Mouse (Mus musculus) forelimb bud, embryonic 11.5 days (tissue): Measurements from ENCODE around the gene Ggt5.

ENCODE experiments used
- DNase-seq: peaks from one replicate; pipeline ENCODE4 v3.0.0-alpha.2; 2012; ENCODE audit warnings: low read depth, low spot score

Ggt5 gene

GRCm38 (mm10) chr10:75568441-75568840 lies 20.7 kb upstream of the Ggt5 start:
- DNase-seq = no peak

DNA sequence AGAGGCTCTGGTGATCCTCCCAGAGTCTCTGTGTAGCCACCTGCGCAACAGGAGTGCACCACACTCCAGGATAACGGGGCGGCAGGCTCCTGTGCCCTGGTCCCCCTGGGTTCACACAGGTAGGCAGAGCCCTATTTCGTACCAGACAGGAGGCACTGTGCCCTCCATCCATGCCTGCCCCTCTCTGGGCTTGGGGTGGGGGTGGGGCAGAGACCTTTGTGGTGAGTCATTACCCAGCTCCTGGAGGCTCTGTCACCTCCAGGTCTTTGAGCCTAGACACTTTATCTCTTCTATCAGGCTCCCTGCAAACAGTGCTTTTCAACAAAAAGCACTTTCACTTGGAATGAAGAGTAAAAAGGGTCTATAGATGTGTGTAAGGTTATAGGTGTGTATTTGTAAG lies 20.3 kb upstream of the Ggt5 start:
- DNase-seq = no peak

GRCm38 (mm10) chr10:75570981-75571657 lies 18.0 kb upstream of the Ggt5 start:
- no peak for DNase-seq

DNA sequence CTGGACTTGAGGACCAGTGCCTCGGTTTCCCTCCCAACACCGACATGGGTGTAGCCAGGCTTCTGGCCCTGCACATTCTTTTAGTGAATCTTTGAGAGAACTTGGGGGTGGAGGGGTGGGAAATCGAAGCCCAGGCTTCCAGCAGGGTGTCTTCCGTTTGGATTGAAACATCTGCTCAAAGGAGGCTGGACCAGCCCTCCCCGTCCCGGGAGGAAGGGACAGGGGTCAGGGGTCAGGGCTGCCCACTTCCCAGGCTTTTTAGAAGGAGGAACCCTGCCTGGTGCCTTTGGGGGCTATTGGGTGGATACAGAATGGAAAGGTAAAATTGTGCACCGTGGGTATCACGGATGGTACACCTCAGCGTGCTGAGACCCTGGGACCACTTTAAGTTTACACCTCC lies 17.2 kb upstream of the Ggt5 start:
- DNase-seq = no peak

GRCm38 (mm10) chr10:75573181-75573580 lies 16.0 kb upstream of the Ggt5 start:
- DNase-seq = no peak

- no peak for DNase-seq
These were observed 15.2 kb upstream of the Ggt5 start for GRCm38 (mm10) chr10:75573965-75574364.

- no peak for DNase-seq
These were observed 10.0 kb upstream of the Ggt5 start for GRCm38 (mm10) chr10:75579129-75579528.

GRCm38 (mm10) chr10:75585876-75586552 lies 3.1 kb upstream of the Ggt5 start:
- DNase-seq = peak; percentile 88

DNA sequence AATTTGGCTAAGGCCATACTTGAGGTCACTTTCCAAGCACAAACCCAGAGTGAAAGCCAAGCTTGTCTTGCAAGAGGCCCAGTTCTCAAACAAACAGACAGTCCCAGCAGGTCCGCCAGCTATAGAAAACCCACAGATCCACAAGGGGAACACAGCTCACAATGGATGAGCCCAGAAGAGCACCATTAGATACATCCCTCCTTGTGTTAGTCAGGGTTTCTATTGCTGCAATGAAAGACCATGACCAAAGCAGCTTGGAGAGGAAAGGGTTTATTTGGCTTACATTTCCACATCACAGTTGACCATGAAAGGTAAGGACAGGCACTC lies 2.6 kb upstream of the Ggt5 start:
- DNase-seq = no peak

GRCm38 (mm10) chr10:75587781-75588180 lies 1.4 kb upstream of the Ggt5 start:
- no peak for DNase-seq

DNA sequence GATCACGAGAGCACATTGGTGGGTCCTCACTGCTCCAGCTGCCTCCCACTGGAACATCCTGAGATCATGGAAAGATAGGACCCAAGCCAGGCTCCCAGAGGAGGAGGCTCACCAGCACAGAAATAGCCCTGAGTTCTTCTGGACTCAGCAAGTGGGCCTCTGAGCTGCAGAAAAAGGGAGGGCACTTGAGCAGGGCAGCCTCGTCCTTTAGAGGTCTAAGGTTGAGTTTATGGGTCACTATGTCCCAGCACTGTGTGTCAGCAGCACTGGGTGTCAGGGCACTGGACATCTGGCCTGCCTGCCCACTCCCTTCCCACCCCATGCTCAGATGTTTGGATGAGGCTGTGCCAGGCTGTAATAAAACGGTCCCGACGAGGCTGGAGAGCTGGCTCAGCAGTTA lies 804 bp upstream of the Ggt5 start:
- no peak for DNase-seq

DNA sequence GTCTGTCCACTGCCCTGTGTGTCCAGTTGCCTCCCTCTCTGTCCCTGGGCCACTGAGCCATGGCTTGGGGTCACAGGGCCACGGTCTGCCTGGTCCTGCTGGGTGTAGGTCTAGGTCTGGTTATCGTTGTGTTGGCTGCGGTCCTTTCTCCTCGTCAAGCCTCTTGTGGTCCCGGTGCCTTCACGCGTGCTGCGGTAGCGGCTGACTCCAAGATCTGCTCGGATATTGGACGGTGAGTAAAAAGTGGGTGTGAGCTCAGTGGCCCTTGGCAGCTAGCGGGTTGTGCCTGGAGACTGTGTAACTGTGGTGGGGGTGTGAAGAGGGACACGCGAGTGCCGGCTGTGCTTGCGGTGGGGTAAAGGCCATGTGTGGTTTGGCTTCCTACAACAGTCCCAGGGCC lies 511 bp downstream of the Ggt5 start:
- no peak for DNase-seq

DNA sequence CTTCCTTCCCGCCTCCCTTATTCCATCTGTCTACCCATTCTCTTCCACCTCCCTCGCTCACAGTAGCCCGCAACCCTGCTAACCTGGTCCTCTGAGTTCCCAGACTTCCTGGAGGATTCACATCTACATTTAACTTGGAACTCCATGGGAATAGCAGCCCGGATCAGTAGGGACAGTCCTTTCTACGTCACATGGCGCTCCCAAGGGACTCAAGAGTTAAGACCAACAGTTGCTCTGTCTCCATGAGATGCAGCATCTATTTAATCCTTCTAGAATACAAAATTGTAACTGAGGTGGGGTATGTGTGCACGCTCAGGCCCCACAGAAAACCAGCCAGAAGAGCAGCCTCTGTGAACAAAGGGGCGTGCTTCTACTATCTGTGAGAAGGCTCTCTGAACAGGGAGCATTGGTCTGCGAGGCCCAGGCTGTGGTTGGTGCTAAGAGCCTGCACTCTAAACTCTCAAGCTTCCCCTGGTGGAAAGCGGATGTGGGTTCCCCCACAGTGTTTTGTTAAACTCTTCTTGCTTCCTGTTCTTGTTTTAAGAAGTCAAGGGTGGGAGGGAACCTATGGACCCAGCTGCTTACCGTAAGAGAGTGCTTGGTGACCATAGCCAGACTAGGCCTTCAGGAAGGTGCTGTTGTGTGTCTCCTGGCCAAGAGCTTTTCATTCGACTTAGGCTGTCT lies 2.2 kb downstream of the Ggt5 start:
- no peak for DNase-seq

DNA sequence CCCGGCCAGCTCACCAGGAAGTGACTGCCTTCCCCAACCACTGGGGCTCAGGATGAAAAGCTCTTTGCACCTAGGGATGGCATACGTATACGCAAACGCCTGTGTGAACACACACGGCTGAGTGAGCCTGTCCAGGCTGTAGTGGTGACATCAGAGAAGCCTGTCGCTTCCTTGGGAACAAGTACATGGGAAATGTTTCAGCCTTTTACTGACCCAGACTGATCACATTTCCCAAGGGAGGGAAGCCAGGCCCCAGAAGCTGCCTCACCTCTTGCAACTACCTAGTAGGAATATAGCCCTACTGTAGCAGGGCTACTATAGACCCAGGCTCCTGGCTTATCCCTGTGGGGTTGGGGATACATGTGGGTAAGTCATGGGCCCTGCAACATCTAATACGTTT lies 3.4 kb downstream of the Ggt5 start:
- no peak for DNase-seq

DNA sequence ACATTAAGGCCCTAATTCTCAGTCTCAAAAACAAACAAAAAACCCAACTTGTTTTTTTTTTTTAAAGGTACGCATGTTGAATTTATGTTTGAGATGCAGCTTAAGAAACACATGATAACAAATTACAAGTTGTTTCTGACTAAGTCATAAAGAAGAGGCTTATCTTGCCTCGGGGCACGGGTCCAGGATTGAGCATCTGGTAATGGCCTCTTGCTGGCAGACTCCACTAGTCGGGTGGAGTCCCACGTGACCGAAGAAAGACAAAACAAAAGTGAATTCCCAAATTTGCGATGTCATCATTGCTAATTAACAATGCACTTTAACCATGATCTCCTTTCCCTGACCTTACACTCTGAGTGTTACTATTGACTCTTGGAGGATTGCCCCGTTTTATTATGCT lies 6.8 kb downstream of the Ggt5 start:
- DNase-seq = no peak

- no peak for DNase-seq
These were observed 11.1 kb downstream of the Ggt5 start for GRCm38 (mm10) chr10:75600189-75600730.

GRCm38 (mm10) chr10:75605162-75605846 lies 16.2 kb downstream of the Ggt5 start:
- DNase-seq = no peak

GRCm38 (mm10) chr10:75607253-75607652 lies 18.1 kb downstream of the Ggt5 start:
- DNase-seq = no peak

DNA sequence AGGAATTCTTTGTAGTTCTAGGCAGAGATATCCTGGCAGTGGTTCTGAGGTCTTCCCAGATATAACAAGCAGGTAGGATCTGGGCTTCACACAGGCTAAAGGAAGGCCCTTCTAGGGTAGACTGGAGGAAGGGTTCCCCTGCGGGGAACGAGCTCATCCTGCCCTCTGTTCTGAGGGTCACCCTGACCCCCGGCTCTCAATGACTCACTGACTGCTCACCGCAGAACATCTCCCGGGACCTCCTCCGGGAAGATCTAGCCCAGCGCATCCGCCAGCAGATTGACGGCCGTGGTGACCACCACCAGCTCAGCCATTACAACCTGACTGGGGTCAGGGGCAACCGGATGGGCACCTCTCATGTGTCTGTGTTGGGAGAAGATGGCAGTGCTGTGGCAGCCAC lies 19.8 kb downstream of the Ggt5 start:
- DNase-seq = no peak

DNA sequence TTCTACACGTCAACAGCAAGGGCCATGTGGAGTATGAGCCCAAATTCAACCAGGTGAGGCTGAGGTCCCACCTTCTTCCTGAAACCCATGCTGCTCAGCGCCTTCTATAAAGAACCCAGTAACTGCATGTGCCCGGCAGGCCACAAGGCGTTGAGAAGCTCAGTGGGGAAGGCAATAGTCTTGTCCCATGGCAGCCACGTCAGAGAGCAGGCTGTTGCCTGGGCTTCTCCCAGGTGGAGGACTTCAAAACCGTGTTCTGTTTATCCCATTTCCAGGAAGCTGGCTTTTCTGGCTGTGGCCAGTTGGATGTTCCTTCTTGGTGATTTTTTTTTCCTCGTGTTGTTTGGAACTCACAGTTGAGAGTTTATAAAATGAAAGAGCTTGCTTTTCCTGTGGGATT lies 21.3 kb downstream of the Ggt5 start:
- no peak for DNase-seq

GRCm38 (mm10) chr10:75616044-75616443 lies 26.9 kb downstream of the Ggt5 start:
- no peak for DNase-seq

DNA sequence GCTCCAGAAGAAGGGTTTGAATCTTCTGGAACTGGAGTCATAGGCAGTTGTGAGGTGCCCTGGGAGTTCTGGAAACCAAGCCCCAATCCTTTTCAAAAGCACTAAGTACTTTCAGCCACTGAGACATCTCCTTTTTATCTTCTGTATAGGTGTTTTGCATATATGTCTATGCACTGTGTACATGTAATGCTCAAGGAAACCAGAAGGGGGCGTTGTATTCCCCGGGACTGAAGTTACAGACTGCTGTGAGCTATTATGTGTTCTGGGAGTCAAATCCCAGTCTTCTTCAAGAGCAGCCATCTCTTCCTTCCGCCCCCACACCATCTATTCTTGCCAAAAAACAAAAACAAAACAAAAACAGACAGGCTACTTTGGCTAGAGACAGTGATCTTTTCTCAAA lies 31.7 kb downstream of the Ggt5 start:
- no peak for DNase-seq
